Mouse (Mus musculus): ENCODE data around the gene Gtf2h4. TPM values are rescaled to one million over a fixed set of nuclear protein-coding genes. Genes with fewer than 3 reads are reported as not detected.

The Gtf2h4 gene
- polyA plus RNA-seq, 1 experiment from 2014 or later: 49.9 TPM

DNA sequence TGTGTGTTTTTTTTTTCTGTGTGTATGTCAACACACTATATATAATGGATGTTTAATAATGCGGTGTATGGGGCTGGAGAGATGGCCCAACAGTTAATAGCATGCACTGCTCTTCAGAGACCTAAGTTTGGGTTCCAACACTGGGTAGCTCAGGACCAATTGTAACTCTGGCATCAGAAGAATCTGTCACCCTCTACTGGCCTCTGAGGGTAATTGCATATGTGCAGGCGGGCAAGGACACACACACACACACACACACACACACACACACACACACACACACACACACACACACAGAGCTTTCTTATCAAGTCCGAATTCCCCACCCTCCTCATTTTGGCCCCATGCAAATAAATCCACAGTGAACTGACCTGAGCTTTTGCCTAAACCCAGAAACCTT, 38.3 kb downstream of the Gtf2h4 start:
- H3K4me2 ChIP-seq: peak overlapping the region; percentile 76; the same call in 1 of the 2 replicates
- peak overlapping the region; percentile 31; the same call in 1 of the 2 replicates for H3K27ac ChIP-seq
- H3K4me3 ChIP-seq: no peak overlapping the region
- no peak for ATAC-seq (ENCODE audit: borderline replicate concordance, extremely low read depth, low FRiP score, low TSS enrichment)
- no peaks in the 10 kb centered on the region for H3K36me3 ChIP-seq
- H3K4me1 ChIP-seq: peaks cover 43% of the 10 kb centered on the region
- 75% methylated on average over 3 of the region's 3 CpGs for WGBS
- H3K9me3 ChIP-seq: no peaks in the 10 kb centered on the region
- H3K9ac ChIP-seq: no peak overlapping the region
- H3K27me3 ChIP-seq: peaks cover 5% of the 10 kb centered on the region; the same call in 1 of the 2 replicates

DNA sequence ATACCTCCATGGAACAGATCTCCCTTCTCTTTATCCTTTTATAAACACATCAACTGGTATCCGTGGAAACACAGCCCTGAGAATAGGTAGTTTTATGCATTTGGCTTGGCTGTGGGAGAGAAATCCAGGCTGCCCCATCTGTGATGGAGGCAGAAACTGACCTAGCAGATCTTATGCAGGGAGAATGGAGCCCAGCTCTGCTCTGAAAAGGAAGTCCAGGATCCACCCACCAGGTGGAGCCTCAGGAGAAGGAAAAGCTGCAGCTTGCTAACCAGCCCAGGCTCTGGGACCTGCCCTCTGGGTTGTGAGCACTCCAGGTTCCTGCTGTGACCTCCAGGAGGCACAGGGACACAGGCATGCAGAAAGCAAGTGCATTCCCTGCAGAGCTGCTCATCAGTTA, 39.5 kb downstream of the Gtf2h4 start:
- WGBS: 9% methylated on average over 1 of the region's 1 CpGs
- Histone ChIP-seq H3K36me3 (no peaks in the 10 kb centered on the region), H3K4me1 (peaks cover 33% of the 10 kb centered on the region), H3K27me3 (peaks cover 5% of the 10 kb centered on the region; the same call in 1 of the 2 replicates), H3K9ac (no peak overlapping the region), H3K27ac (peak overlapping the region; percentile 44; the same call in 1 of the 2 replicates), H3K4me3 (no peak overlapping the region), H3K9me3 (no peaks in the 10 kb centered on the region), H3K4me2 (no peak overlapping the region)
- ATAC-seq (ENCODE audit: borderline replicate concordance, extremely low read depth, low FRiP score, low TSS enrichment): no peak

GRCm38 (mm10) chr17:35626537-35626936, 47.0 kb downstream of the Gtf2h4 start, which contains the start of gene Gm9573:
Gene Gm9573 (minus strand): TSS chr17:35626637.
- Histone ChIP-seq H3K36me3 (no peaks in the 10 kb centered on the region), H3K4me3 (no peak within 1 kb of the TSS), H3K4me1 (no peaks in the 10 kb centered on the region), H3K27ac (no peak within 1 kb of the TSS), H3K4me2 (no peak within 1 kb of the TSS), H3K9ac (no peak within 1 kb of the TSS), H3K27me3 (no peaks in the 10 kb centered on the region), H3K9me3 (no peaks in the 10 kb centered on the region)
- WGBS: 68% methylated on average over 7 of the region's 7 CpGs
- ATAC-seq (ENCODE audit: borderline replicate concordance, extremely low read depth, low FRiP score, low TSS enrichment): no peak

Other genes starting within 250 kb of the Gtf2h4 start
- 0.76 and 1.1 TPM in 2 replicates for gene H2-Q6, start 248.9 kb downstream of the Gtf2h4 start, polyA plus RNA-seq (2015; fragmentation: Nextera tagmentation; extraction: Ambion mirVana)
- 6.9 and 8.3 TPM in 2 replicates for gene H2-Q7, start 234.6 kb downstream of the Gtf2h4 start, polyA plus RNA-seq (2015; fragmentation: Nextera tagmentation; extraction: Ambion mirVana)
- 0.64 and 1.7 TPM in 2 replicates for gene H2-Q10, start 203.7 kb downstream of the Gtf2h4 start, polyA plus RNA-seq (2015; fragmentation: Nextera tagmentation; extraction: Ambion mirVana)
- 0.11 and 0.14 TPM in 2 replicates for gene Pou5f1, start 167.7 kb downstream of the Gtf2h4 start, polyA plus RNA-seq (2015; fragmentation: Nextera tagmentation; extraction: Ambion mirVana)
- 92.0 and 92.1 TPM in 2 replicates for gene Tcf19, start 156.9 kb downstream of the Gtf2h4 start, polyA plus RNA-seq (2015; fragmentation: Nextera tagmentation; extraction: Ambion mirVana)
- gene Cchcr1, start 156.6 kb downstream of the Gtf2h4 start, polyA plus RNA-seq (2015; fragmentation: Nextera tagmentation; extraction: Ambion mirVana): 21.2 and 23.3 TPM in 2 replicates
- gene Psors1c2, start 140.5 kb downstream of the Gtf2h4 start, polyA plus RNA-seq (2015; fragmentation: Nextera tagmentation; extraction: Ambion mirVana): 0.78 and 1.1 TPM in 2 replicates
- gene Cdsn, start 121.6 kb downstream of the Gtf2h4 start, polyA plus RNA-seq (2015; fragmentation: Nextera tagmentation; extraction: Ambion mirVana): 0.08 TPM in 1 of 2 replicates, not detected in the other
- gene 2300002M23Rik, start 106.3 kb downstream of the Gtf2h4 start, polyA plus RNA-seq (2015; fragmentation: Nextera tagmentation; extraction: Ambion mirVana): 0.30 TPM in 1 of 2 replicates, not detected in the other
- gene Sfta2, start 72.2 kb downstream of the Gtf2h4 start, polyA plus RNA-seq (2015; fragmentation: Nextera tagmentation; extraction: Ambion mirVana): 111 and 121 TPM in 2 replicates
- gene Gm9573, start 47.1 kb downstream of the Gtf2h4 start, polyA plus RNA-seq (2015; fragmentation: Nextera tagmentation; extraction: Ambion mirVana): not detected in 2 replicates
- 1.2 and 1.3 TPM in 2 replicates for gene Mucl3, start 30.0 kb downstream of the Gtf2h4 start, polyA plus RNA-seq (2015; fragmentation: Nextera tagmentation; extraction: Ambion mirVana)
- gene Vars2, start 6.1 kb downstream of the Gtf2h4 start, polyA plus RNA-seq (2015; fragmentation: Nextera tagmentation; extraction: Ambion mirVana): 20.7 and 22.4 TPM in 2 replicates
- 46.8 and 51.9 TPM in 2 replicates for gene Ddr1, start 30.9 kb upstream of the Gtf2h4 start, polyA plus RNA-seq (2015; fragmentation: Nextera tagmentation; extraction: Ambion mirVana)
- 17.9 and 21.0 TPM in 2 replicates for gene Ier3, start 147.9 kb upstream of the Gtf2h4 start, polyA plus RNA-seq (2015; fragmentation: Nextera tagmentation; extraction: Ambion mirVana)
- 50.1 and 54.4 TPM in 2 replicates for gene Flot1, start 149.5 kb upstream of the Gtf2h4 start, polyA plus RNA-seq (2015; fragmentation: Nextera tagmentation; extraction: Ambion mirVana)
- 1,042 and 1,079 TPM in 2 replicates for gene Tubb5, start 164.6 kb upstream of the Gtf2h4 start, polyA plus RNA-seq (2015; fragmentation: Nextera tagmentation; extraction: Ambion mirVana)
- 24.1 and 24.7 TPM in 2 replicates for gene Mdc1, start 167.8 kb upstream of the Gtf2h4 start, polyA plus RNA-seq (2015; fragmentation: Nextera tagmentation; extraction: Ambion mirVana)
- gene Nrm, start 187.6 kb upstream of the Gtf2h4 start, polyA plus RNA-seq (2015; fragmentation: Nextera tagmentation; extraction: Ambion mirVana): 71.0 and 73.3 TPM in 2 replicates
- gene Ppp1r18, start 191.9 kb upstream of the Gtf2h4 start, polyA plus RNA-seq (2015; fragmentation: Nextera tagmentation; extraction: Ambion mirVana): 21.3 and 23.4 TPM in 2 replicates
- 42.0 and 42.1 TPM in 2 replicates for gene Dhx16, start 206.1 kb upstream of the Gtf2h4 start, polyA plus RNA-seq (2015; fragmentation: Nextera tagmentation; extraction: Ambion mirVana)
- 20.5 and 21.2 TPM in 2 replicates for gene 2310061I04Rik, start 223.7 kb upstream of the Gtf2h4 start, polyA plus RNA-seq (2015; fragmentation: Nextera tagmentation; extraction: Ambion mirVana)
- 58.3 and 63.6 TPM in 2 replicates for gene Atat1, start 236.3 kb upstream of the Gtf2h4 start, polyA plus RNA-seq (2015; fragmentation: Nextera tagmentation; extraction: Ambion mirVana)
- gene Mrps18b, start 242.7 kb upstream of the Gtf2h4 start, polyA plus RNA-seq (2015; fragmentation: Nextera tagmentation; extraction: Ambion mirVana): 73.9 and 77.5 TPM in 2 replicates
- gene Ppp1r10, start 242.7 kb upstream of the Gtf2h4 start, polyA plus RNA-seq (2015; fragmentation: Nextera tagmentation; extraction: Ambion mirVana): 35.9 and 38.2 TPM in 2 replicates

Data from lung, embryonic 15.5 days (tissue).